Mouse (Mus musculus): ENCODE data around the gene Thrb. TPM values are rescaled to one million over a fixed set of nuclear protein-coding genes. Genes with fewer than 3 reads are reported as not detected.
"Not testable (repeated sequence)": the region's sequence is repeated elsewhere in the genome, so short reads cannot be mapped to it uniquely, and the experiment has no call there.

Thrb gene
- polyA plus RNA-seq, 1 experiment from 2014 or later: 0.70 TPM

DNA sequence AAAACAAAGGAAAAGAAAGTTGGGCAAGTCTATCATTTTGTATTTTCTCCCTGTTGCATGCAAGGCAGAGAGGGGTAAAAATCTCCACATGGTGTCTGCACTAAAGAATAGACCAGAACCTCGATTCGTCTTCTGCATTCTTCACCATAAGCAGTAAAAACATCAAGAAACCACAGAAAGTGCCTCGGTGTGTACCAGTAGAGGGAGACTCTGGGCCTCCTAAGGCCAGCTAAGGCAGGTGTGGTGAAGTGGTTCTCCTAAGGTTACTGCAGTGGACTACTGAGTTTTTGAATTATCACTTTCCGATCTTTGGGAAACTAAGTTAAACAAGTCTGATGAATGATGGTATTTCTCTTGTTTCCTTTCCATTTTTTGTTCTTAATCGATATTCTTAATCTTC lies 269.5 kb downstream of the Thrb start:
- Histone ChIP-seq H3K9me3 (ENCODE audit: low read depth, low read length) (no peaks in the 10 kb centered on the region), H3K27ac (ENCODE audit: low read depth) (no peak overlapping the region), H3K27me3 (ENCODE audit: insufficient read depth, low read length) (no peaks in the 10 kb centered on the region), H3K9ac (no peak overlapping the region), H3K4me2 (no peak overlapping the region), H3K4me3 (ENCODE audit: low read depth, low read length) (no peak overlapping the region), H3K4me1 (ENCODE audit: insufficient read depth) (no peaks in the 10 kb centered on the region), H3K36me3 (ENCODE audit: insufficient read depth) (no peaks in the 10 kb centered on the region)
- 63% methylated on average over 5 of the region's 5 CpGs for WGBS
- ATAC-seq (ENCODE audit: insufficient read depth) (no peak), DNase-seq (peak; percentile 14)
- TF ChIP-seq CTCF (IDR thresholded peaks at IDR 0.05; ENCODE audit: low read depth): no peak; the same call in 1 of the 2 replicates

- 71% methylated on average over 2 of the region's 2 CpGs for WGBS
- H3K4me3 ChIP-seq (ENCODE audit: low read depth, low read length): no peak overlapping the region
- no peak overlapping the region for H3K27ac ChIP-seq (ENCODE audit: low read depth)
- DNase-seq: no peak
- H3K36me3 ChIP-seq (ENCODE audit: insufficient read depth): no peaks in the 10 kb centered on the region
- no peaks in the 10 kb centered on the region for H3K4me1 ChIP-seq (ENCODE audit: insufficient read depth)
- H3K27me3 ChIP-seq (ENCODE audit: insufficient read depth, low read length): no peaks in the 10 kb centered on the region
- no peaks in the 10 kb centered on the region for H3K9me3 ChIP-seq (ENCODE audit: low read depth, low read length)
- TF ChIP-seq CTCF (IDR thresholded peaks at IDR 0.05; ENCODE audit: low read depth): no peak
- no peak overlapping the region for H3K4me2 ChIP-seq
- ATAC-seq (ENCODE audit: insufficient read depth): no peak
- no peak overlapping the region for H3K9ac ChIP-seq
These were observed 273.4 kb downstream of the Thrb start for GRCm38 (mm10) chr14:17933475-17933874.

- H3K36me3 ChIP-seq (ENCODE audit: insufficient read depth); H3K4me2 ChIP-seq; H3K9me3 ChIP-seq (ENCODE audit: low read depth, low read length); H3K9ac ChIP-seq; H3K4me1 ChIP-seq (ENCODE audit: insufficient read depth); H3K27ac ChIP-seq (ENCODE audit: low read depth); ATAC-seq (ENCODE audit: insufficient read depth); H3K4me3 ChIP-seq (ENCODE audit: low read depth, low read length); DNase-seq; H3K27me3 ChIP-seq (ENCODE audit: insufficient read depth, low read length): not testable (repeated sequence)
- WGBS: 83% methylated on average over 4 of the region's 4 CpGs
These were observed 274.7 kb downstream of the Thrb start for GRCm38 (mm10) chr14:17934779-17935178.

- Histone ChIP-seq H3K27ac (ENCODE audit: low read depth) (no peak overlapping the region), H3K4me1 (ENCODE audit: insufficient read depth) (no peaks in the 10 kb centered on the region), H3K4me3 (ENCODE audit: low read depth, low read length) (no peak overlapping the region), H3K9ac (no peak overlapping the region), H3K4me2 (no peak overlapping the region), H3K36me3 (ENCODE audit: insufficient read depth) (no peaks in the 10 kb centered on the region), H3K9me3 (ENCODE audit: low read depth, low read length) (no peaks in the 10 kb centered on the region), H3K27me3 (ENCODE audit: insufficient read depth, low read length) (no peaks in the 10 kb centered on the region)
- no peak for DNase-seq
- no peak for TF ChIP-seq CTCF (IDR thresholded peaks at IDR 0.05; ENCODE audit: low read depth)
- 79% methylated on average over 2 of the region's 2 CpGs for WGBS
- ATAC-seq (ENCODE audit: insufficient read depth): no peak
These were observed 294.0 kb downstream of the Thrb start for GRCm38 (mm10) chr14:17954038-17954437.

DNA sequence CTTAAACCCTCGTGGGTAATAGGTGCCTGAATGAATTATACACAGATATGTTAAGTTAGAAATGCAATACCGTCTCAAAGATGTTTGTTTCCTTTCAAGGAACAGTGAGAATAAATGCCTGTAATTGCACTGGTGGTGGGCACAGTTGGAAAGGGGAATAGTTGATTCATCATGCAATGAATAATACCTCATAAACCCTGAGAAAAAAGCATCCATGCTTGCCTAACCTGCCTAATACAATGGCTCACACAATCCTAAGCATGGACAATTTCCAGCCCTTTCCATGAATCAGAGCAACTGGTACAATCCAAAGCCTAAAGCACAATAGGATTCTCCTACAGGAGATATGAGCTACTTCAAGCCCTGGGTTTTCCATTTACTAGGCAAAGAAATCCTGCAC lies 299.8 kb downstream of the Thrb start:
- no peak overlapping the region for H3K9ac ChIP-seq
- H3K4me1 ChIP-seq (ENCODE audit: insufficient read depth): no peaks in the 10 kb centered on the region
- no peaks in the 10 kb centered on the region for H3K36me3 ChIP-seq (ENCODE audit: insufficient read depth)
- H3K9me3 ChIP-seq (ENCODE audit: low read depth, low read length): no peaks in the 10 kb centered on the region
- no peak overlapping the region for H3K27ac ChIP-seq (ENCODE audit: low read depth)
- no peaks in the 10 kb centered on the region for H3K27me3 ChIP-seq (ENCODE audit: insufficient read depth, low read length)
- no peak overlapping the region for H3K4me2 ChIP-seq
- no peak overlapping the region for H3K4me3 ChIP-seq (ENCODE audit: low read depth, low read length)
- no peak for DNase-seq
- 38% methylated on average over 2 of the region's 2 CpGs for WGBS
- TF ChIP-seq CTCF (IDR thresholded peaks at IDR 0.05; ENCODE audit: low read depth): no peak
- ATAC-seq (ENCODE audit: insufficient read depth): no peak

- H3K4me3 ChIP-seq (ENCODE audit: low read depth, low read length): no peak overlapping the region
- no peaks in the 10 kb centered on the region for H3K4me1 ChIP-seq (ENCODE audit: insufficient read depth)
- no peaks in the 10 kb centered on the region for H3K27me3 ChIP-seq (ENCODE audit: insufficient read depth, low read length)
- peak; percentile 79 for DNase-seq
- TF ChIP-seq CTCF (IDR thresholded peaks at IDR 0.05; ENCODE audit: low read depth): peak; percentile 85
- 29% methylated on average over 5 of the region's 5 CpGs for WGBS
- H3K27ac ChIP-seq (ENCODE audit: low read depth): no peak overlapping the region
- H3K36me3 ChIP-seq (ENCODE audit: insufficient read depth): no peaks in the 10 kb centered on the region
- peak; percentile 76; the same call in 1 of the 2 replicates for ATAC-seq (ENCODE audit: insufficient read depth)
- no peak overlapping the region for H3K9ac ChIP-seq
- H3K4me2 ChIP-seq: no peak overlapping the region
- H3K9me3 ChIP-seq (ENCODE audit: low read depth, low read length): no peaks in the 10 kb centered on the region
These were observed 307.2 kb downstream of the Thrb start for GRCm38 (mm10) chr14:17967117-17967726.

- Histone ChIP-seq H3K9ac (no peak overlapping the region), H3K36me3 (ENCODE audit: insufficient read depth) (no peaks in the 10 kb centered on the region)
- 73% methylated on average over 4 of the region's 4 CpGs for WGBS
These were observed 312.1 kb downstream of the Thrb start for GRCm38 (mm10) chr14:17972132-17972531.

More at GRCm38 (mm10) chr14:17972132-17972531, 312.1 kb downstream of the Thrb start:
- ATAC-seq (ENCODE audit: insufficient read depth) (no peak), DNase-seq (no peak)
- Histone ChIP-seq H3K4me2 (no peak overlapping the region), H3K27ac (ENCODE audit: low read depth) (no peak overlapping the region), H3K27me3 (ENCODE audit: insufficient read depth, low read length) (no peaks in the 10 kb centered on the region), H3K4me3 (ENCODE audit: low read depth, low read length) (no peak overlapping the region), H3K4me1 (ENCODE audit: insufficient read depth) (no peaks in the 10 kb centered on the region), H3K9me3 (ENCODE audit: low read depth, low read length) (no peaks in the 10 kb centered on the region)
- TF ChIP-seq CTCF (IDR thresholded peaks at IDR 0.05; ENCODE audit: low read depth): no peak
